Mouse (Mus musculus): ENCODE measurements around the gene Gm10719.
A peak's percentile ranks its signal among the peaks of the same experiment; 100 is the strongest.
"Not testable (repeated sequence)": the region's sequence is repeated elsewhere in the genome, so short reads cannot be mapped to it uniquely, and the experiment has no call there.

Gm10719 gene

GRCm38 (mm10) chr9:3017108-3017507 lies at the start of gene Gm10719:
TSS of gene Gm10719 (plus strand) at chr9:3017408.
- DNase-seq (ENCODE audit: extremely low spot score, low spot score), result not testable (repeated sequence)

GRCm38 (mm10) chr9:3000445-3000972 lies 16.7 kb upstream of the Gm10719 start, which contains the start of gene Gm10722:
TSS of gene Gm10722 (plus strand) at chr9:3000922.
- DNase-seq (ENCODE audit: extremely low spot score, low spot score), result peak; percentile 33

- DNase-seq (ENCODE audit: extremely low spot score, low spot score), result not testable (repeated sequence)
Observed at GRCm38 (mm10) chr9:3001006-3001405, 16.2 kb upstream of the Gm10719 start.

- DNase-seq (ENCODE audit: extremely low spot score, low spot score), result peak; percentile 63
Observed at GRCm38 (mm10) chr9:3001948-3002659, 15.1 kb upstream of the Gm10719 start.

GRCm38 (mm10) chr9:3002794-3003396 lies 14.3 kb upstream of the Gm10719 start, which contains the start of gene Gm11168:
TSS of gene Gm11168 (plus strand) at chr9:3003346.
- DNase-seq (ENCODE audit: extremely low spot score, low spot score), result not testable (repeated sequence)

GRCm38 (mm10) chr9:3006179-3006578 lies 11.0 kb upstream of the Gm10719 start:
- DNase-seq (ENCODE audit: extremely low spot score, low spot score), result not testable (repeated sequence)

GRCm38 (mm10) chr9:3006636-3007035 lies 10.6 kb upstream of the Gm10719 start:
- DNase-seq (ENCODE audit: extremely low spot score, low spot score), result not testable (repeated sequence)

GRCm38 (mm10) chr9:3007272-3007671 lies 9.9 kb upstream of the Gm10719 start:
- peak; percentile 15 for DNase-seq (ENCODE audit: extremely low spot score, low spot score)

GRCm38 (mm10) chr9:3009331-3009730 lies 7.9 kb upstream of the Gm10719 start:
- not testable (repeated sequence) for DNase-seq (ENCODE audit: extremely low spot score, low spot score)

GRCm38 (mm10) chr9:3012054-3012621 lies 5.1 kb upstream of the Gm10719 start:
- not testable (repeated sequence) for DNase-seq (ENCODE audit: extremely low spot score, low spot score)

GRCm38 (mm10) chr9:3012733-3013279 lies 4.4 kb upstream of the Gm10719 start, which contains the start of gene Gm10721:
TSS of gene Gm10721 (plus strand) at chr9:3013140.
- not testable (repeated sequence) for DNase-seq (ENCODE audit: extremely low spot score, low spot score)

- DNase-seq (ENCODE audit: extremely low spot score, low spot score), result not testable (repeated sequence)
Observed at GRCm38 (mm10) chr9:3015354-3015753, 1.9 kb upstream of the Gm10719 start, which contains the start of gene Gm10720. TSS of gene Gm10720 (plus strand) at chr9:3015654.

- DNase-seq (ENCODE audit: extremely low spot score, low spot score), result not testable (repeated sequence)
Observed at GRCm38 (mm10) chr9:3015896-3016295, 1.3 kb upstream of the Gm10719 start.

GRCm38 (mm10) chr9:3018944-3019343 lies 1.7 kb downstream of the Gm10719 start:
- DNase-seq (ENCODE audit: extremely low spot score, low spot score), result not testable (repeated sequence)

- not testable (repeated sequence) for DNase-seq (ENCODE audit: extremely low spot score, low spot score)
Observed at GRCm38 (mm10) chr9:3019835-3020727, 2.9 kb downstream of the Gm10719 start.

- DNase-seq (ENCODE audit: extremely low spot score, low spot score), result peak; percentile 15
Observed at GRCm38 (mm10) chr9:3022316-3023008, 5.3 kb downstream of the Gm10719 start.

GRCm38 (mm10) chr9:3023312-3023984 lies 6.2 kb downstream of the Gm10719 start, which contains the start of gene Gm10718:
TSS of gene Gm10718 (plus strand) at chr9:3023547.
- DNase-seq (ENCODE audit: extremely low spot score, low spot score), result not testable (repeated sequence)

GRCm38 (mm10) chr9:3023985-3024648 lies 6.9 kb downstream of the Gm10719 start:
- DNase-seq (ENCODE audit: extremely low spot score, low spot score), result not testable (repeated sequence)

Measured in neural tube, embryonic 10.5 days (tissue).